Mouse (Mus musculus) bone marrow, adult 2 months (tissue): Measurements from ENCODE around the gene Olfr986. TPM values are rescaled to one million over a fixed set of nuclear protein-coding genes. Genes with fewer than 3 reads are reported as not detected.
"Not testable (repeated sequence)": the region's sequence is repeated elsewhere in the genome, so short reads cannot be mapped to it uniquely, and the experiment has no call there.

Experiments
- H3K27ac ChIP-seq: fragments of 200-500 bp; 2 replicates; pipeline ENCODE4 v1.5.1; 2012; ENCODE audit warnings: low read depth, mild to moderate bottlenecking, control low read depth, inconsistent platforms, low read length; ENCODE audit not compliant: control insufficient read depth, poor library complexity, insufficient read depth
- H3K4me1 ChIP-seq: fragments of 200-500 bp; 2 replicates; pipeline ENCODE4 v1.6.1; 2011; ENCODE audit warnings: low read length; ENCODE audit not compliant: control insufficient read depth, insufficient read depth
- H3K4me3 ChIP-seq: fragments of 200-500 bp; replicated peaks from 2 replicates; pipeline ENCODE3; 2011; ENCODE audit warnings: mild to moderate bottlenecking, low read depth, low read length, control low read depth; ENCODE audit not compliant: control insufficient read depth
- CTCF ChIP-seq: fragments of 200-500 bp; IDR thresholded peaks from 2 replicates; pipeline ENCODE4 v1.5.1; 2011; ENCODE audit warnings: low read length, control low read depth; ENCODE audit not compliant: control insufficient read depth, insufficient read depth
- POLR2A ChIP-seq: fragments of 200-500 bp; IDR thresholded peaks from 2 replicates; pipeline ENCODE4 v1.6.1; 2011; ENCODE audit warnings: low read depth, mild to moderate bottlenecking, control low read depth, low read length, borderline replicate concordance; ENCODE audit not compliant: control insufficient read depth
- WGBS: fragments of 180-500 bp; shearing (Covaris S2); methylation state at CpG from one replicate; pipeline ENCODE4 v1.1.7; 2018; 5-methylcytosine and 5-hydroxymethylcytosine counted together
- polyA plus RNA-seq: library from polyadenylated mRNA; stranded (reverse); fragments of >200 nt; gene quantifications from 2 replicates; pipeline ENCODE4 v1.2.4, GENCODE M21; 2011; ENCODE audit warnings: low replicate concordance; ENCODE audit not compliant: missing spikeins, insufficient read depth, insufficient read length

Gene Olfr986
- 0.40 TPM in 1 of 2 replicates, not detected in the other for polyA plus RNA-seq

DNA sequence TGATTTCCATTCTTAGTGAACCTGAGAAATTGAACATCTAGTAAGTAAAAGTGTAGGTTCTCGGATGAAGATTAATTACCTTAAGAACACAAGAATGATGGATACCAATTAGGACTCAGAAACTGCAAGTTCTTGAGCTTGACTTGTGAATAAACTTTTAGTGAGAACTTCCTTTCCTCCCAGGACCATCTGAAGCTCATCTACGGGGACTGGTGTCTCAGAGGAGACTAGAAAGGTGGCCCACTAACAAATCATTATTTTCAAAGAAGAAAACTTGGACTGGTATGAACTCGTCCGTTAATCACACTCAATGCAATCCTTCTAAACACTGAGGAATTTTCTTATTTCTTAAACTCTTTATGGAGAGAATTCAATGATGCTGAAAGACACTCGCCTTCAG, at the start of gene Olfr986:
TSS of gene Olfr986 (plus strand) at position 301 of the 400 bp plus-strand sequence.
- TF ChIP-seq CTCF = no peak
- TF ChIP-seq POLR2A = no peak
- Histone ChIP-seq H3K4me3 (no peak within 1 kb of the TSS), H3K27ac (no peak within 1 kb of the TSS), H3K4me1 (no peaks in the 10 kb centered on the region)
- WGBS = 80% methylated on average over 5 of the region's 5 CpGs

DNA sequence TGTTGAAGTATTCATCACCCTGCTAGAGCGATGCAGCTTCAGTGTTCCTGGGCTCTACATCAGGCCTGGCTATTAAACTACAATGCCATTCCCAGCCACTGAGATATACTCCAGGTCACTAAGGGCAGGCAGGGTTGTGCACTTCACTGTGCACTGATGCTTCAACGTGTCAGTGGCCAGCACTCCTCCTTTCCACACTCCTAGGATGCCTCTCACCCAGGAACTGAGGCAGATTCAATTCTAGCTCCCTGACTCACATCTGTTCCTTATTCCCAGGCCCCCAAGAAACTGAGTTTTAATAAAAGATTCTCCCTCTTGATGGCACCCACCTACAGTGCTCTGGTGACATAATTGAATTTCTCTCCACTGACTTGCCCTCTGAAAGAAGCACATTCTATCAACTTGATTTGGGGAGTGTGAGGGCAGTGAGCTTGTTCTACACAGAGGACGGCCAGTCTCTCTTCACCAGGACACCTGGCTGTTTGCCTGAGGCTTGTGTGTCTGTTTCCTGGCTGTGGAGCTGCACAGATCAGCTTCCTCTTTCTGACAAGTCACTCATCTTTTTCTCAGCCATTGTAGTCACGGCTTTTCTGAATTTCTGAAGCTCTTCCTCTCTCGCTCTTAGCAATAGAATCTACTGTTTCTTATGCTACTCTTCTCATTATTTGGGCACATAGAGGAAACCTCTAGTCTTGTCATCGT, 43.6 kb upstream of the Olfr986 start:
- TF ChIP-seq POLR2A (no peak), CTCF (no peak)
- 28% methylated on average over 6 of the region's 6 CpGs for WGBS
- no peaks in the 10 kb centered on the region for H3K4me1 ChIP-seq
- no peak overlapping the region for H3K27ac ChIP-seq
- H3K4me3 ChIP-seq = no peak overlapping the region

DNA sequence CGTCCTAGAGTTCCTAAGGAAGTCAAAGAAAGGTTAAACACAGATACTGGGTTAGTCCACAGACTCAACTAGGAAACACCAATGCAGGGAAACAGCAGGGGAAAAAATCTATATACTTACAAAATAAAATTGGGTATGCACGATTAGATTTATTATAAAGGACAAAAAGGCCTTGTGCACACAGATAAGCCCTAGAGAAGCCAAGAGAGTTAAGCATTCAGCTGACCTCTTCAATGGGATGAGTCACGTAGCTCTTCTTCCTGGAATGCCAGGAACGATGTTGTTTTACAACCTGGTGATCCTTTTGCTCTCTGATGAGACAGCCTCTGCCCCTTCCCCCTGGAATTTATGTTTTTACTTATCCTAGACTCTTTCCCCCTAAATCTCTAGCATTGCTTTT, 41.2 kb upstream of the Olfr986 start:
- WGBS = 67% methylated on average over 4 of the region's 4 CpGs
- TF ChIP-seq CTCF = no peak
- no peak overlapping the region for H3K4me3 ChIP-seq
- no peaks in the 10 kb centered on the region for H3K4me1 ChIP-seq
- H3K27ac ChIP-seq = no peak overlapping the region

DNA sequence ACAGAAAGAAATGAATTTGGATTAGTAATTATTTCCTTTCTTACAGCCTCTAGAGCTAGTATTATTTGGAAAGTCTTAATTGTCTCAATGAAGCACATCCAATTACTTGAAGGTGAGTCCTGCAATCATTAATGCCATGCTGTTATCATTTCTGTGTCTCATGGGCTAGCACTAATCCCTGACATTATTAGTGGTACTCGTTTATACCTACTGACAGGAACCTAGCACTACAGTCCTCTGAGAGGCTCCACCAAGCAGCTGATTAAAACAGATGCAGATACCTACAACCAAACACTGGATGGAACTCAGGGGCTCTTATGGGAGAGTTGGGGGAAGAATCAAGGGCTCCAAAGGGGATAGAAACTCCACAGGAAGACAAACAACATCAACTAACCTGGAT, 39.2 kb upstream of the Olfr986 start:
- WGBS = 46% methylated on average over 1 of the region's 1 CpGs
- Histone ChIP-seq H3K4me1 (no peaks in the 10 kb centered on the region), H3K27ac (no peak overlapping the region), H3K4me3 (no peak overlapping the region)
- no peak for TF ChIP-seq POLR2A
- TF ChIP-seq CTCF = no peak

DNA sequence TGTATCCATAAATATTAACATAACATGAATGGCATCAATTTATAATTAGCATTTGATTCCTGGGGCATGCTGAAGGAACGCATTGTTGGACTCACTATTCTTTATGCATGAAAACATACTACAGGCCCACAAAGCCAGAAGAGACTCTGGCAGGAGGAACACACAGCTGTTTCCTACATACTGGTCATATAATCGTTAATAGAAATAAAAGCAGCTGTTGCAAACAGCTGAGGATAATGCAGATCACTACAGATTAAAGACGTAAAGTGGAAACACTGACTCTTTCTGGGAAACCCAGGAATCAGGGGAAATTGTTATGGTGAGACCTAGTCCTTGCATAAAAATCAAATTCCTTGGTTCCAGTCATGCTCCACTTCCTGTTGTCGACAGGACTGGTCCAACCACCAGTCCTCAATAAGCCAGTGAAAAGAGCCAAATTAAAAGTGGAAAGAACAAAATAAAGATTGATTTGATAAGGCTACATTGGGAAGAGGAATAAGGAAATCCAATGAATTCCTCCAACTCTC, 25.5 kb upstream of the Olfr986 start:
- no peak for TF ChIP-seq POLR2A
- TF ChIP-seq CTCF = no peak
- no peak overlapping the region for H3K4me3 ChIP-seq
- no peaks in the 10 kb centered on the region for H3K4me1 ChIP-seq
- WGBS = 65% methylated on average over 4 of the region's 4 CpGs
- H3K27ac ChIP-seq = no peak overlapping the region

DNA sequence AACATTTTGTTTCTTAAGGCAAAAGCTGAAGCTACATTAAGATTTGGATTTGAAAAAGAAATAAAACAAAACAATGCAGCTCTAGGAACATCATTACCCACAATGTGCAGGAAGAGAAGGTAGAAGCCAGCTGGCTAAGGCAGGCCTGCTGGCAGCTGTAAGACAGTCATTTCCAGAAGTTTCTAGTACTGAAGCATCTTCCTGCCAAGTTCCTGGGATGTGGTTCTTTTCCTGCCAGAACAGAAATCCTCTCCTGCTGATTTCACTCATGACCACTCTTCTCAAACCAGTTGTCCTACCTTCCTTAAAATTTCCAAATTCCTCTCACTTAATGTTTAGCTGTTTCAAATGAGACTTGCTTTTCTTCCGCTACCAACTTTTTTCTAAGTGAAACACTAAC, 14.3 kb upstream of the Olfr986 start:
- H3K4me1 ChIP-seq = no peaks in the 10 kb centered on the region
- 90% methylated on average over 1 of the region's 1 CpGs for WGBS
- no peak for TF ChIP-seq POLR2A
- no peak for TF ChIP-seq CTCF
- H3K4me3 ChIP-seq = no peak overlapping the region
- H3K27ac ChIP-seq = no peak overlapping the region

DNA sequence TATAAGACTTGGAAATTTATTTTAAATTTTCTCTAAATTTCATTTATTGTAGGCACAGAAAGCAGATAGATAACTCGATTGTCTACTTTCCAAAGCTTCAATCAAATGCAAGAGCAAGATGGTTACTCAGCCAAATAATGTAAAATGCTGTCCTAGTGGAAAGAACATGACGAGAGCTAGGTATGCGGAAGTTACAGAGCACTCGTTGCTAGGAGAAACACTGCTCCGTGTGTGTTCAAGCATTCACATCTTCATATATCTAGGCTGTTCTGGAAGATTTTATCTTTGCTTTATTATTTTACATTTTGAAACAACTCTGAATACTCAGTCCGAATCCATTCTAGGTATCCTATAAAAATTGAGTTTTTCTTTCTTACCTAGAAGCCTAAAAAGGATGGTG, 3.7 kb upstream of the Olfr986 start:
- Histone ChIP-seq H3K27ac (no peak overlapping the region), H3K4me1 (no peaks in the 10 kb centered on the region), H3K4me3 (no peak overlapping the region)
- WGBS = 77% methylated on average over 6 of the region's 6 CpGs
- TF ChIP-seq CTCF = no peak
- TF ChIP-seq POLR2A = no peak

DNA sequence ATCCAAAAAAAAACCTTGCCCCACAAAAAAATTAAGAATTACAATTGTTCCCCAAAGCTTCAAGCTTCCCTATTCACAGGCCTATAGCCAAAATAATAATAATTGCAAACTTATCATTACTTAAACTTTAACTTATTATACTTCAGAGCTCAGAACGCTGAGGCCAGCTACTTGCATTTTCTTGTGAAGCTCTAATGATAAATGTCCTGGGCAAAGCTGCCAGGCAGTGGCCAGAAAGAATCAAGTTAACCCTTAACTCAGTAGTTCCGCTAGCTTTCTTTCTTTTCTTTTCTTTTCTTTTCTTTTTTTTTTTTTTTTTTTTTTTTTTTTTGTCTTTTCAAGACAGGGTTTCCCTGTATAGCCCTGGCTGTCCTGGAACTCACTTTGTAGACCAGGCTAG, 4.4 kb downstream of the Olfr986 start:
- H3K27ac ChIP-seq, H3K4me3 ChIP-seq, H3K4me1 ChIP-seq: not testable (repeated sequence)
- WGBS = 64% methylated on average over 2 of the region's 2 CpGs

DNA sequence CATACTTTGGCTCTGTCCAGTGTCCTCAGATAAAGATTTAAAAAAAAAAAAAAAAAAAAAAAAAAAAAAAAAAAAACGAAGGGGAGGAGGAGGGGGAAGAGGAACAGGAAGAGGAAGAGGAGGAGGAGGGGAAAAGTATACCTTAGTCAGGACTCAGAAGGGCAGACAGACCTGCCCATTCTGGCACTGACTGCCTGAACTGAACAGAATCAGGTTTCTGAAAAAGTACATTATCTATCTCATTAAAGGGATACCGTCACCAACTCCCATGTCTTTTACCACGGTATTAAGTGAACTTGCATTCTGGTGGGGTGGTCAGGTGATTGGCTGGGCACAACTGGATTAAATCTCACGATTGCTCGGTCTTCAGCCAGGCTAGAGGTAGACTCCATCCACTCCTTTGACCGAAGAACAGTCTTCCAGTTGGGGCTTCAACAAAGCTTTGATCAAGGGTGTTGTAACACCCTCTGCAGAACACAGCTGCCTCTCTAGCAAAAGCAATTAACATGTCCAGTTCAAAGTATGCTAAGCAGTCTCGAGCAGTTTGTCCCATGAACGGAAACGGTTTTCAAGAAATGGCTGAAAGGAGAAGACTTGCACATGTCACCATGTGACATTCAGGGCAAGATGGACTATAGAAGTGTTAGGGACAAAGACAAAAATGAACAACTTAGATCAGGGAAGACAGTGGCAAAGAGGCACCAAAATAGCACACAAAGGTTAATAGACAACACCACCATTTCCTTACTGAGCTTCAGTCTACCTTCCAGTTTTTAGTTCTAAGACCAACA, 10.6 kb downstream of the Olfr986 start:
- TF ChIP-seq CTCF (no peak), POLR2A (no peak)
- H3K4me1 ChIP-seq = peaks cover 1% of the 10 kb centered on the region; the same call in 1 of the 2 replicates
- H3K27ac ChIP-seq = no peak overlapping the region
- H3K4me3 ChIP-seq = no peak overlapping the region
- WGBS = 71% methylated on average over 9 of the region's 9 CpGs
